Mouse (Mus musculus): ENCODE results near the gene Krtap24-1.
A peak's percentile ranks its signal among the peaks of the same experiment; 100 is the strongest.

Gene Krtap24-1

GRCm38 (mm10) chr16:88611922-88612321 is at the start of gene Krtap24-1:
Krtap24-1 (minus strand) TSS chr16:88612279.
- no peak for DNase-seq

- no peak for DNase-seq
These were observed 45.3 kb upstream of the Krtap24-1 start for GRCm38 (mm10) chr16:88657426-88657825.

GRCm38 (mm10) chr16:88651952-88652351 is 39.9 kb upstream of the Krtap24-1 start:
- DNase-seq: no peak

GRCm38 (mm10) chr16:88651082-88651481 is 39.0 kb upstream of the Krtap24-1 start:
- DNase-seq: no peak

GRCm38 (mm10) chr16:88647358-88647846 is 35.3 kb upstream of the Krtap24-1 start, which contains the start of gene Krtap26-1:
Krtap26-1 (minus strand) TSS chr16:88647796.
- DNase-seq: no peak

GRCm38 (mm10) chr16:88646366-88647111 is 34.5 kb upstream of the Krtap24-1 start:
- no peak for DNase-seq

- no peak for DNase-seq
These were observed 28.0 kb upstream of the Krtap24-1 start for GRCm38 (mm10) chr16:88640053-88640452.

GRCm38 (mm10) chr16:88635142-88635541 is 23.1 kb upstream of the Krtap24-1 start:
- DNase-seq: peak; percentile 55

GRCm38 (mm10) chr16:88631474-88631873 is 19.4 kb upstream of the Krtap24-1 start:
- DNase-seq: peak; percentile 29

GRCm38 (mm10) chr16:88627566-88627965 is 15.5 kb upstream of the Krtap24-1 start, which contains the start of gene 2310079G19Rik:
2310079G19Rik (minus strand) TSS chr16:88627666.
- no peak for DNase-seq

- no peak for DNase-seq
These were observed 633 bp upstream of the Krtap24-1 start for GRCm38 (mm10) chr16:88612712-88613111.

GRCm38 (mm10) chr16:88604570-88604969 is 7.5 kb downstream of the Krtap24-1 start:
- DNase-seq: no peak

GRCm38 (mm10) chr16:88602464-88602863 is 9.6 kb downstream of the Krtap24-1 start:
- no peak for DNase-seq

GRCm38 (mm10) chr16:88600303-88600702 is 11.8 kb downstream of the Krtap24-1 start:
- no peak for DNase-seq

- no peak for DNase-seq
These were observed 12.4 kb downstream of the Krtap24-1 start for GRCm38 (mm10) chr16:88599504-88600237.

- DNase-seq: peak; percentile 5
These were observed 19.3 kb downstream of the Krtap24-1 start for GRCm38 (mm10) chr16:88592758-88593157.

- no peak for DNase-seq
These were observed 28.7 kb downstream of the Krtap24-1 start for GRCm38 (mm10) chr16:88583338-88583737.

- DNase-seq: no peak
These were observed 36.0 kb downstream of the Krtap24-1 start for GRCm38 (mm10) chr16:88575885-88576679.

- DNase-seq: no peak
These were observed 39.1 kb downstream of the Krtap24-1 start for GRCm38 (mm10) chr16:88572904-88573404.

GRCm38 (mm10) chr16:88570136-88570535 is 41.9 kb downstream of the Krtap24-1 start:
- no peak for DNase-seq

- DNase-seq: no peak
These were observed 42.3 kb downstream of the Krtap24-1 start for GRCm38 (mm10) chr16:88569732-88570131.

- DNase-seq: no peak
These were observed 43.0 kb downstream of the Krtap24-1 start for GRCm38 (mm10) chr16:88569096-88569495.
